Mouse (Mus musculus): ENCODE measurements around the gene Ces5a.
"Not testable (repeated sequence)": the region's sequence is repeated elsewhere in the genome, so short reads cannot be mapped to it uniquely, and the experiment has no call there.

Ces5a gene

GRCm38 (mm10) chr8:93535730-93536129 is at the start of gene Ces5a:
Gene Ces5a (minus strand): TSS chr8:93535830.
- in situ Hi-C loops (cut with MboI, MseI) = no loop called here

GRCm38 (mm10) chr8:93572841-93573240 is 37.2 kb upstream of the Ces5a start:
- in situ Hi-C loops (cut with MboI, MseI) = no loop called here

GRCm38 (mm10) chr8:93572095-93572501 is 36.5 kb upstream of the Ces5a start:
- in situ Hi-C loops (cut with MboI, MseI) = no loop called here

- in situ Hi-C loops (cut with MboI, MseI) = no loop called here
Observed at GRCm38 (mm10) chr8:93571369-93571985, 35.8 kb upstream of the Ces5a start.

DNA sequence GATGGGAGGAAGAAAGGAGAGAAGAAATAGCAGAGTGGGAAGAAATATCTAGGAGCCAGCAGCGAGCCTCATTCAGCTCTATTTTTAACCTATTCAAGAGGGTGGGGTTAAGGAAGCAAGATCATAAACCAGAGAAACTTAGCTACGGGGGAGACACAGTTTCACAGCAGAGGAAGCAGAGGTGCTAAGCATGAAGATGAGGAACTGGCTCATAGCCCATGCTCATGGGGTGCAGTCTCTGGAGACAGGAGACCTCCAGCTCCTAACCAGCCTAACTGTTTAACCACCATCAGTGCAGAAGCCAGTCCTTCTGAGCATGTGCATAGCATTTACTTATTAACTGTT is 34.5 kb upstream of the Ces5a start:
- in situ Hi-C loops (cut with MboI, MseI) = no loop called here

DNA sequence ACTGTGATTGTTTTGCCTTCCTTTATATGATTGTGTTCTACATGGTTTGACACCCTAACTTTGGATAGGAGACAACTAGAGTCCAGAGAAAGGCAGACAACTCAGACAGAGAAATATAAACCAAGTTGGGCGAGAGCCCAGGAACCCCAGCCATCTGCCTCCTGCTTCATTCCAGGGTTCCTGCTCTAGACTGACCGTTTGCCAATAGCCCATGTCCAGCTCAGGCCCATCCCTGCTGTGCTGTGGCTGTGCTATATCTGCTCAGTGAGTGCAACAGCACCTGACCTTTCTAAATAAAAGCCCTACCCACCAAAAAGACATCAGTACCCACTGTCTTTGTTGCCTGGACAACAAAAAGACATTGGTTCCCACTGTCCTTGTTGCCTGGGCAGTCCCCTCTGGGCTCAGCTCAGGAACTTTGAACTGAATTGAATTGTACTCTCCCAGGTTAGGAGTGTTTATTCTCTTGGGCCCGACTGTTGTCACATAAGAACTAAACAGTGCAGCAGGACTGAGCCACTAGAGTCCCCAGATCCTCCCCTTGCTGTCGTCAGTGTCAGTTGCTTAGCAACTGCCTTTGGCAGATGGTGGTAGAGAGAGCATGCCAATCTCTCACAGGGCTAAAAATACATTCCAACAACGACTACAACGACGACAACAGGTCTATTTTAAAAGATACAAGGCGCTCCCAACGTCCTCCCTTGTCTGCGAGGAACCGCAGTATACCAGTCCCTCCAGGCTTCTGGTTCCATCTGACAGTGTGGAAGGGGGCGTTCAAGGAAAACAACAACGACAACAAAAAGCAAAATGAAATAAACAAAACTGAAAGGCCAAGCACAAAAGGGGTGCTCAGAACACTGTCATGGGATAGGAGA is 33.9 kb upstream of the Ces5a start:
- in situ Hi-C loops (cut with MboI, MseI) = no loop called here

GRCm38 (mm10) chr8:93568666-93569065 is 33.0 kb upstream of the Ces5a start:
- in situ Hi-C loops (cut with MboI, MseI) = no loop called here

GRCm38 (mm10) chr8:93567086-93567485 is 31.5 kb upstream of the Ces5a start:
- in situ Hi-C loops (cut with MboI, MseI) = no loop called here

- in situ Hi-C loops (cut with MboI, MseI) = no loop called here
Observed at GRCm38 (mm10) chr8:93564634-93565033, 29.0 kb upstream of the Ces5a start.

GRCm38 (mm10) chr8:93563551-93563950 is 27.9 kb upstream of the Ces5a start:
- in situ Hi-C loops (cut with MboI, MseI) = no loop called here

GRCm38 (mm10) chr8:93562557-93563210 is 27.1 kb upstream of the Ces5a start:
- in situ Hi-C loops (cut with MboI, MseI) = no loop called here

DNA sequence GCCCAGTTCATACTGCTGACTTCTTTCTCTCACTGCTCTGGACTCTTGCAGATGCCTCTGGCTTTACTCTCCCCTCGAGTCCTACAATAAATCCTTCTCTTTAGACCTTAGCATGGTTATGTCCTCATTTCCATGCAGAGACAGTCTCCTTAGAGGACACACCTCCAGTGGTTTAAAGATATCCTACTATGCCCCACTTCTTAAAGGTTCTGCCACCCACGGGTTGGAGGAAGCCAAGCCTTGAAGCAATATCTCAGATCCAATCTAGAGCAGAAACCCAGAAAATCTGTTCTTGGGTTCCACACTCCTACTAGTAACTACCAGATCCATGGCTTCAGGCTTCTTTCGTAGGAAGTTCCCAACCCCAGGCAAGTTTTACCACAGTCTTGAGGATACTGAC is 25.6 kb upstream of the Ces5a start:
- in situ Hi-C loops (cut with MboI, MseI) = no loop called here

DNA sequence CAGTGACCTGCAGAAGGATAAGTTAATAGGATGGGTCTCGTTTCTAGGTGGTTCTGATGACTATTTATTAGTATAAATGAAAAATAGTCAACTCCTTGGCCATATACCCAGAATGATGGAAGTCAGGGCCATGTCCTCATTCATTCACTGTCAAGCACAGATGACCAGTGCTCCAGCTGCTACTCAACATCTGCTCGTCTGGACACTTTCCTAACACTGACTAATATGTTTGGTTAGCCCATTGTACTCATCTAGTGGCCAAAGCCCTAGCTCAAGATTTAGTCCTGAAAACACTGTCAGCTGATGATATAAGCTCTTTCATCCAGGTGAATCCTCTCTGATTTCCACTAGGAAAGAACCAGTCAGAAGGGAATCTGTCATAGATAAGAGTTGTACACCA is 24.1 kb upstream of the Ces5a start:
- in situ Hi-C loops (cut with MboI, MseI) = no loop called here

- in situ Hi-C loops (cut with MboI, MseI) = no loop called here
Observed at GRCm38 (mm10) chr8:93502634-93503033, 33.0 kb downstream of the Ces5a start.

GRCm38 (mm10) chr8:93499437-93499836 is 36.2 kb downstream of the Ces5a start:
- in situ Hi-C loops (cut with MboI, MseI) = no loop called here

DNA sequence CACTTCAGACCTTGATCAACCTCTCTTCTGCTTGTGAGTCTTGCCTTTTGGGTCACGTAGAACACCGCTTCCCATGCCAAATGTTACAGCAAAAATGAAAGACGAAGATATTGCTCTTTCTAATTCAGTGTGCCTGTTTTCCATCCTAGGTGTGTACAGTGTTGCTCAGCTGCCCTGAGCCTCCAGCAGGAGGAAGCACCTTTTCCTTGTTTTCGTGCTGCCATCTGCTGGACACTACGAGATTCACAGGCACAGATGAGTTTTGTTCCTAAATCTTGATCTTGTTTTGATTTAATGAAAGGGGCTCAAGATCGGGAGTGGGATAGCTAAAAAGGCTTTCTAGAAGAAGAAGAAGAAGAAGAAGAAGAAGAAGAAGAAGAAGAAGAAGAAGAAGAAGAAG is 40.3 kb downstream of the Ces5a start:
- in situ Hi-C loops (cut with MboI, MseI) = no loop called here

DNA sequence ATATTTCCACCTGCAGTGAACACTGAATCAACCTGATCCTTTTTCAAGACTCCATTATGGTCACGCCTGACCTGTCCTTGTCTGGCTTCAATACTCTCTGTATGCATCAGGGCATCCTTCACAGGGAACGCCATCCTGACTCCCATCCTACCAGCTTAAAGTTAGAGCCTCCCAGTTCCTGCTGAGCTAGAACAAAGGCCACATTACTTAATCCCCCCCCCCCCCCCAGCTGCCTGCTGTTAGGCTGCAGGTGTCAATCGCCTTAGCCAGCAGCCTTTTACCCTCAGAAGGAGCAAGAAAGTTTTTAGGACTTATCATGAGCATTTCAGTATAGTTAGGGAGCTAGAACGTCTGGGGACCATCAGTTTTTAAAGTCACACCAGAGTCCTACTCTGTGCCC is 46.9 kb downstream of the Ces5a start:
- in situ Hi-C loops (cut with MboI, MseI) = no loop called here

DNA sequence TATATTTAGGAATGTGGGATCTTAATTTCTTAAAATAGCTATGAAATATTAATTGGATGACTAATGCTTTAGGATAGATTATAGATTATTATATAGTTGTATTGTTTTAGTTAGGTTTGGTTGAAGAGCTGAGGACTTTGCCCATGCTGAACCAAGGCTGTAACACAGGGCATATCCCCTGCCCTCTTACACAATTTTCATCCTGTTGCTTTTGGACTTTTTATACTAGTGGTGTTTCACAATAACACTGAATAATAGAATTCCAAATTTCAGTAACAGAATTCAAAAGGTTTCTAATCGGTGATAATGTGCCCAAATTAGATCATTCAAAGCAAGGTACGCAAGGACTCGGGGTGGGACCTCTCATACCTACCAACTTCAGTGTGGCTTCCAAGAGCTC is 57.4 kb downstream of the Ces5a start:
- in situ Hi-C loops (cut with MboI, MseI) = no loop called here

GRCm38 (mm10) chr8:93469733-93470132 is 65.9 kb downstream of the Ces5a start:
- in situ Hi-C loops (cut with MboI, MseI) = not testable (repeated sequence)

DNA sequence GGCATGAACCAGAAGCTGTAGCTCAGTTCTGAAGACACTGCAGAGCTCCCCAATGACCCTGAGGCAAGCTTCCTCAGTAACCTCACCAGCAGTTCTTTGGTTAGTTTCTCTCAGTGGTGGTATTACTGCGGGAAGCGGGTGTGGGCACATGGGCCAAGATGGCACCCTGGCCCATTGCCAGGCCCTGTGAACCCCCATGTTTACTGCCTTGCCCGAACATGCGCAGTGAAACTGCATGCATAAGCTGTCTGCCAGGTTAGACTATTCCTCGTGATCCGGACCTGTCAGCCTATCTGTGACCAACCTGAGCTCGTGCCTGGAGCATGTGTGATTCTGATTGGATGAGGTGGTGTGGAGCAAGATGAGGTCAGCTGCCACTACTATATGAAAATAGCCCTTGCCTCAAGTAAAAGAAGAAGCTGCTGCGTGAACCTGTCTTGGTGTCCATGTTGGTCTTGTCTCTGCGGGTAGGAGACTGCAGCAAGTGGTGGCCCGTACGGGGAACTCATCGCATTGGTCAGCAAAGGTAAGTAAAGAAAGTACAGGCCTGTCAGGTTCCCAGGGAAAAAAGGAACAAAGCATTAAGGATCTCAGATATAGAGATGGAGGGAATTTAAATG is 81.3 kb downstream of the Ces5a start:
- in situ Hi-C loops (cut with MboI, MseI) = no loop called here
